Mouse (Mus musculus) mouse trophoblast stem cell (cell line): ENCODE data around the gene Ctdnep1.
"Not testable (repeated sequence)": the region's sequence is repeated elsewhere in the genome, so short reads cannot be mapped to it uniquely, and the experiment has no call there.

ENCODE experiments used
- in situ Hi-C, 2 experiments: fragments of 300-500 bp; cut with MseI, MboI; formaldehyde crosslinking; loops; 2 replicates in 1 of 2; 3 replicates in 1 of 2; pipeline ENCODE4 v1.15.1; 2025

Ctdnep1 gene

GRCm38 (mm10) chr11:70010548-70010947 lies 29.6 kb downstream of the Ctdnep1 start:
- in situ Hi-C loops: no loop called here

GRCm38 (mm10) chr11:70010961-70011360 lies 30.0 kb downstream of the Ctdnep1 start:
- in situ Hi-C loops: no loop called here

GRCm38 (mm10) chr11:70012931-70013330 lies 32.0 kb downstream of the Ctdnep1 start:
- in situ Hi-C loops: no loop called here

GRCm38 (mm10) chr11:70013408-70013807 lies 32.5 kb downstream of the Ctdnep1 start:
- in situ Hi-C loops: no loop called here

GRCm38 (mm10) chr11:70014051-70014450 lies 33.1 kb downstream of the Ctdnep1 start:
- in situ Hi-C loops: no loop called here

GRCm38 (mm10) chr11:70014880-70015558 lies 34.1 kb downstream of the Ctdnep1 start, which contains the start of gene Acadvl:
TSS of gene Acadvl (minus strand) at chr11:70015411.
- in situ Hi-C loops: no loop called here

- in situ Hi-C loops: no loop called here
Measured at GRCm38 (mm10) chr11:70015677-70016076, 34.7 kb downstream of the Ctdnep1 start.

GRCm38 (mm10) chr11:70016177-70016576 lies 35.2 kb downstream of the Ctdnep1 start:
- in situ Hi-C loops: not testable (repeated sequence)

- in situ Hi-C loops: no loop called here
Measured at GRCm38 (mm10) chr11:70016669-70017068, 35.7 kb downstream of the Ctdnep1 start, which contains the start of gene Dlg4. TSS of gene Dlg4 (plus strand) at chr11:70016942.

GRCm38 (mm10) chr11:70017199-70017767 lies 36.3 kb downstream of the Ctdnep1 start:
- in situ Hi-C loops: no loop called here

GRCm38 (mm10) chr11:70018131-70018990 lies 37.4 kb downstream of the Ctdnep1 start:
- in situ Hi-C loops: no loop called here

- in situ Hi-C loops: no loop called here
Measured at GRCm38 (mm10) chr11:70019495-70020021, 38.6 kb downstream of the Ctdnep1 start.

- in situ Hi-C loops: no loop called here
Measured at GRCm38 (mm10) chr11:70020022-70020631, 39.2 kb downstream of the Ctdnep1 start.

GRCm38 (mm10) chr11:70020731-70021263 lies 39.8 kb downstream of the Ctdnep1 start:
- in situ Hi-C loops: no loop called here

- in situ Hi-C loops: no loop called here
Measured at GRCm38 (mm10) chr11:70021264-70022132, 40.5 kb downstream of the Ctdnep1 start.

GRCm38 (mm10) chr11:70023481-70024150 lies 42.7 kb downstream of the Ctdnep1 start:
- in situ Hi-C loops: no loop called here

GRCm38 (mm10) chr11:70024151-70024514 lies 43.2 kb downstream of the Ctdnep1 start:
- in situ Hi-C loops: no loop called here

GRCm38 (mm10) chr11:70026689-70027088 lies 45.7 kb downstream of the Ctdnep1 start:
- in situ Hi-C loops: no loop called here

- in situ Hi-C loops: no loop called here
Measured at GRCm38 (mm10) chr11:70027397-70027796, 46.4 kb downstream of the Ctdnep1 start.
